Mouse (Mus musculus): ENCODE results near the gene Rtca. TPM values are rescaled to one million over a fixed set of nuclear protein-coding genes. Genes with fewer than 3 reads are reported as not detected.

Gene Rtca
- polyA plus RNA-seq (2014; fragmentation: Nextera tagmentation; extraction: Ambion mirVana): 68.6 and 71.2 TPM in 2 replicates

- Histone ChIP-seq H3K9ac (ENCODE audit: low read depth, low read length) (peak within 1 kb of the TSS; percentile 89), H3K36me3 (ENCODE audit: control insufficient read depth, insufficient read depth, low read length) (peaks cover 9% of the 10 kb centered on the region), H3K4me2 (peak within 1 kb of the TSS; percentile 82), H3K27ac (ENCODE audit: low read depth, low read length) (peak within 1 kb of the TSS; percentile 42), H3K27me3 (ENCODE audit: control insufficient read depth, insufficient read depth, low read length) (no peaks in the 10 kb centered on the region), H3K4me1 (ENCODE audit: control insufficient read depth, insufficient read depth, low read length) (peaks cover 9% of the 10 kb centered on the region), H3K4me3 (ENCODE audit: low read depth, low read length) (peak within 1 kb of the TSS; percentile 98), H3K9me3 (replicated peaks; ENCODE audit: control insufficient read depth, low read length) (no peaks in the 10 kb centered on the region)
- peak; percentile 89 for ATAC-seq (replicated peaks; ENCODE audit: insufficient number of reproducible peaks, low FRiP score, low TSS enrichment)
- WGBS (ENCODE audit: insufficient replicate concordance): under 1% methylated on average over 44 of the region's 44 CpGs
These were observed at the start of gene Rtca for GRCm38 (mm10) chr3:116507772-116508351. Gene Rtca (minus strand): TSS chr3:116508208.

- no peak overlapping the region for H3K27ac ChIP-seq (ENCODE audit: low read depth, low read length)
- H3K27me3 ChIP-seq (ENCODE audit: control insufficient read depth, insufficient read depth, low read length): no peaks in the 10 kb centered on the region
- H3K4me3 ChIP-seq (ENCODE audit: low read depth, low read length): no peak overlapping the region
- no peaks in the 10 kb centered on the region for H3K4me1 ChIP-seq (ENCODE audit: control insufficient read depth, insufficient read depth, low read length)
- H3K9ac ChIP-seq (ENCODE audit: low read depth, low read length): no peak overlapping the region
- ATAC-seq (replicated peaks; ENCODE audit: insufficient number of reproducible peaks, low FRiP score, low TSS enrichment): no peak
- no peaks in the 10 kb centered on the region for H3K9me3 ChIP-seq (replicated peaks; ENCODE audit: control insufficient read depth, low read length)
- peaks cover 6% of the 10 kb centered on the region for H3K36me3 ChIP-seq (ENCODE audit: control insufficient read depth, insufficient read depth, low read length)
- 91% methylated on average over 5 of the region's 5 CpGs for WGBS (ENCODE audit: insufficient replicate concordance)
- H3K4me2 ChIP-seq: no peak overlapping the region
These were observed 43.4 kb upstream of the Rtca start for GRCm38 (mm10) chr3:116551362-116551761.

GRCm38 (mm10) chr3:116547430-116547829 is 39.4 kb upstream of the Rtca start:
- ATAC-seq (replicated peaks; ENCODE audit: insufficient number of reproducible peaks, low FRiP score, low TSS enrichment): no peak
- H3K9me3 ChIP-seq (replicated peaks; ENCODE audit: control insufficient read depth, low read length): no peaks in the 10 kb centered on the region
- WGBS (ENCODE audit: insufficient replicate concordance): 90% methylated on average over 5 of the region's 5 CpGs
- no peak overlapping the region for H3K9ac ChIP-seq (ENCODE audit: low read depth, low read length)
- H3K27me3 ChIP-seq (ENCODE audit: control insufficient read depth, insufficient read depth, low read length): no peaks in the 10 kb centered on the region
- no peak overlapping the region for H3K4me3 ChIP-seq (ENCODE audit: low read depth, low read length)
- peaks cover 8% of the 10 kb centered on the region for H3K36me3 ChIP-seq (ENCODE audit: control insufficient read depth, insufficient read depth, low read length)
- no peaks in the 10 kb centered on the region for H3K4me1 ChIP-seq (ENCODE audit: control insufficient read depth, insufficient read depth, low read length)
- no peak overlapping the region for H3K27ac ChIP-seq (ENCODE audit: low read depth, low read length)
- no peak overlapping the region for H3K4me2 ChIP-seq

GRCm38 (mm10) chr3:116542532-116542931 is 34.5 kb upstream of the Rtca start:
- Histone ChIP-seq H3K4me3 (ENCODE audit: low read depth, low read length) (no peak overlapping the region), H3K4me2 (no peak overlapping the region), H3K27ac (ENCODE audit: low read depth, low read length) (peak overlapping the region; percentile 29; the same call in 1 of the 2 replicates), H3K4me1 (ENCODE audit: control insufficient read depth, insufficient read depth, low read length) (peaks cover under 1% of the 10 kb centered on the region; the same call in 1 of the 2 replicates), H3K9ac (ENCODE audit: low read depth, low read length) (no peak overlapping the region), H3K9me3 (replicated peaks; ENCODE audit: control insufficient read depth, low read length) (no peaks in the 10 kb centered on the region), H3K36me3 (ENCODE audit: control insufficient read depth, insufficient read depth, low read length) (peaks cover 10% of the 10 kb centered on the region), H3K27me3 (ENCODE audit: control insufficient read depth, insufficient read depth, low read length) (0 out of 2 replicates have a peak, but pooled peaks cover 5% of the 10 kb centered on the region)
- no peak for ATAC-seq (replicated peaks; ENCODE audit: insufficient number of reproducible peaks, low FRiP score, low TSS enrichment)
- 70% methylated on average over 3 of the region's 3 CpGs for WGBS (ENCODE audit: insufficient replicate concordance)

- Histone ChIP-seq H3K4me3 (ENCODE audit: low read depth, low read length) (no peak overlapping the region), H3K27ac (ENCODE audit: low read depth, low read length) (peak overlapping the region; percentile 29), H3K27me3 (ENCODE audit: control insufficient read depth, insufficient read depth, low read length) (0 out of 2 replicates have a peak, but pooled peaks cover 5% of the 10 kb centered on the region), H3K9ac (ENCODE audit: low read depth, low read length) (0 out of 2 replicates have a peak overlapping the region, but pooled peaks have one; percentile 28), H3K4me2 (no peak overlapping the region), H3K4me1 (ENCODE audit: control insufficient read depth, insufficient read depth, low read length) (peaks cover 5% of the 10 kb centered on the region), H3K36me3 (ENCODE audit: control insufficient read depth, insufficient read depth, low read length) (peaks cover 10% of the 10 kb centered on the region), H3K9me3 (replicated peaks; ENCODE audit: control insufficient read depth, low read length) (no peaks in the 10 kb centered on the region)
- no peak for ATAC-seq (replicated peaks; ENCODE audit: insufficient number of reproducible peaks, low FRiP score, low TSS enrichment)
- 76% methylated on average over 2 of the region's 2 CpGs for WGBS (ENCODE audit: insufficient replicate concordance)
These were observed 34.1 kb upstream of the Rtca start for GRCm38 (mm10) chr3:116542070-116542469.

- Histone ChIP-seq H3K9ac (ENCODE audit: low read depth, low read length) (0 out of 2 replicates have a peak overlapping the region, but pooled peaks have one; percentile 43), H3K27ac (ENCODE audit: low read depth, low read length) (peak overlapping the region; percentile 73), H3K27me3 (ENCODE audit: control insufficient read depth, insufficient read depth, low read length) (0 out of 2 replicates have a peak, but pooled peaks cover 5% of the 10 kb centered on the region), H3K9me3 (replicated peaks; ENCODE audit: control insufficient read depth, low read length) (no peaks in the 10 kb centered on the region), H3K4me2 (peak overlapping the region; percentile 47), H3K4me1 (ENCODE audit: control insufficient read depth, insufficient read depth, low read length) (peaks cover 10% of the 10 kb centered on the region), H3K4me3 (ENCODE audit: low read depth, low read length) (no peak overlapping the region), H3K36me3 (ENCODE audit: control insufficient read depth, insufficient read depth, low read length) (peaks cover 9% of the 10 kb centered on the region)
- no peak for ATAC-seq (replicated peaks; ENCODE audit: insufficient number of reproducible peaks, low FRiP score, low TSS enrichment)
- WGBS (ENCODE audit: insufficient replicate concordance): 46% methylated on average over 6 of the region's 6 CpGs
These were observed 29.2 kb upstream of the Rtca start for GRCm38 (mm10) chr3:116537200-116537573.

- peak overlapping the region; percentile 73 for H3K27ac ChIP-seq (ENCODE audit: low read depth, low read length)
- H3K27me3 ChIP-seq (ENCODE audit: control insufficient read depth, insufficient read depth, low read length): 0 out of 2 replicates have a peak, but pooled peaks cover 4% of the 10 kb centered on the region
- ATAC-seq (replicated peaks; ENCODE audit: insufficient number of reproducible peaks, low FRiP score, low TSS enrichment): peak; percentile 84; the same call in 1 of the 2 replicates
- WGBS (ENCODE audit: insufficient replicate concordance): 25% methylated on average over 16 of the region's 16 CpGs
- H3K9me3 ChIP-seq (replicated peaks; ENCODE audit: control insufficient read depth, low read length): no peaks in the 10 kb centered on the region
- peaks cover 10% of the 10 kb centered on the region for H3K4me1 ChIP-seq (ENCODE audit: control insufficient read depth, insufficient read depth, low read length)
- H3K4me2 ChIP-seq: peak overlapping the region; percentile 47
- 0 out of 2 replicates have a peak overlapping the region, but pooled peaks have one; percentile 0 for H3K4me3 ChIP-seq (ENCODE audit: low read depth, low read length)
- no peak overlapping the region for H3K9ac ChIP-seq (ENCODE audit: low read depth, low read length)
- H3K36me3 ChIP-seq (ENCODE audit: control insufficient read depth, insufficient read depth, low read length): peaks cover 9% of the 10 kb centered on the region
These were observed 28.6 kb upstream of the Rtca start for GRCm38 (mm10) chr3:116536428-116537199.

- 81% methylated on average over 4 of the region's 4 CpGs for WGBS (ENCODE audit: insufficient replicate concordance)
- Histone ChIP-seq H3K36me3 (ENCODE audit: control insufficient read depth, insufficient read depth, low read length) (peaks cover 5% of the 10 kb centered on the region; the same call in 1 of the 2 replicates), H3K4me3 (ENCODE audit: low read depth, low read length) (no peak overlapping the region), H3K27ac (ENCODE audit: low read depth, low read length) (no peak overlapping the region), H3K4me2 (no peak overlapping the region), H3K9me3 (replicated peaks; ENCODE audit: control insufficient read depth, low read length) (no peaks in the 10 kb centered on the region), H3K27me3 (ENCODE audit: control insufficient read depth, insufficient read depth, low read length) (no peaks in the 10 kb centered on the region), H3K4me1 (ENCODE audit: control insufficient read depth, insufficient read depth, low read length) (0 out of 2 replicates have a peak, but pooled peaks cover 3% of the 10 kb centered on the region), H3K9ac (ENCODE audit: low read depth, low read length) (no peak overlapping the region)
- no peak for ATAC-seq (replicated peaks; ENCODE audit: insufficient number of reproducible peaks, low FRiP score, low TSS enrichment)
These were observed 22.8 kb upstream of the Rtca start for GRCm38 (mm10) chr3:116530826-116531225.
